Mouse (Mus musculus) intestine, embryonic 15.5 days (tissue): Measurements from ENCODE around the gene Tbx19. TPM values are rescaled to one million over a fixed set of nuclear protein-coding genes. Genes with fewer than 3 reads are reported as not detected.

ENCODE experiments used
- ATAC-seq: fragments of 200-750 bp; cut with Nextera tagmentation; 2 replicates; pipeline ENCODE4 v1.8.0; 2017; ENCODE audit warnings: moderate TSS enrichment, moderate library complexity
- H3K27ac ChIP-seq: fragments of 300-500 bp; sonication (generic); 2 replicates; pipeline ENCODE4 v1.5.1; 2015; ENCODE audit warnings: mild to moderate bottlenecking, inconsistent platforms
- H3K27me3 ChIP-seq: fragments of 300-500 bp; sonication (generic); replicated peaks from 2 replicates; pipeline ENCODE4 v1.6.1; 2015; ENCODE audit warnings: inconsistent platforms
- H3K36me3 ChIP-seq: fragments of 300-500 bp; sonication (generic); 2 replicates; pipeline ENCODE4 v1.6.1; 2015; ENCODE audit warnings: inconsistent platforms
- H3K4me1 ChIP-seq: fragments of 300-500 bp; sonication (generic); replicated peaks from 2 replicates; pipeline ENCODE4 v1.6.1; 2015; ENCODE audit warnings: inconsistent platforms
- H3K4me2 ChIP-seq: fragments of 300-500 bp; sonication (generic); replicated peaks from 2 replicates; pipeline ENCODE4 v1.6.1; 2015; ENCODE audit warnings: mild to moderate bottlenecking, inconsistent platforms
- H3K4me3 ChIP-seq: fragments of 300-500 bp; sonication (generic); replicated peaks from 2 replicates; pipeline ENCODE4 v1.5.1; 2015; ENCODE audit warnings: inconsistent platforms
- H3K9ac ChIP-seq: fragments of 300-500 bp; sonication (generic); 2 replicates; pipeline ENCODE4 v1.6.1; 2015; ENCODE audit warnings: inconsistent platforms
- H3K9me3 ChIP-seq: fragments of 300-500 bp; sonication (generic); 2 replicates; pipeline ENCODE4 v1.6.1; 2016; ENCODE audit warnings: inconsistent platforms
- WGBS: fragments of 180-500 bp; shearing (Covaris S2); methylation state at CpG from one replicate; pipeline ENCODE4 v1.1.7; 2015; 5-methylcytosine and 5-hydroxymethylcytosine counted together
- polyA plus RNA-seq: library from polyadenylated mRNA; unstranded; fragments of >200 nt; fragmentation: Nextera tagmentation; extraction: Ambion mirVana; gene quantifications from 2 replicates; pipeline ENCODE4 v1.2.1, GENCODE M21; 2015

Tbx19 gene
- polyA plus RNA-seq, 1 experiment from 2014 or later: not detected

- peak overlapping the region; percentile 78; the same call in 1 of the 2 replicates for H3K9ac ChIP-seq
Measured at GRCm38 (mm10) chr1:165192714-165193264, 32.2 kb upstream of the Tbx19 start.

GRCm38 (mm10) chr1:165192102-165192501, 31.5 kb upstream of the Tbx19 start:
- no peak for ATAC-seq
- peaks cover 13% of the 10 kb centered on the region for H3K4me1 ChIP-seq
- no peaks in the 10 kb centered on the region for H3K9me3 ChIP-seq
- H3K4me2 ChIP-seq: no peak overlapping the region; the same call in 1 of the 2 replicates
- no peak overlapping the region for H3K27ac ChIP-seq
- 75% methylated on average over 4 of the region's 4 CpGs for whole genome bisulfite sequencing
- H3K9ac ChIP-seq: no peak overlapping the region
- no peaks in the 10 kb centered on the region for H3K36me3 ChIP-seq
- no peaks in the 10 kb centered on the region for H3K27me3 ChIP-seq
- H3K4me3 ChIP-seq: no peak overlapping the region

More at GRCm38 (mm10) chr1:165192714-165193264, 32.2 kb upstream of the Tbx19 start:
- Histone ChIP-seq H3K4me1 (peaks cover 13% of the 10 kb centered on the region), H3K27ac (peak overlapping the region; percentile 91), H3K36me3 (no peaks in the 10 kb centered on the region), H3K27me3 (no peaks in the 10 kb centered on the region), H3K4me2 (peak overlapping the region; percentile 81), H3K9me3 (no peaks in the 10 kb centered on the region), H3K4me3 (peak overlapping the region; percentile 73)
- 45% methylated on average over 10 of the region's 10 CpGs for WGBS
- ATAC-seq: no peak

GRCm38 (mm10) chr1:165191611-165192010, 31.0 kb upstream of the Tbx19 start:
- no peak overlapping the region for H3K4me2 ChIP-seq
- H3K27me3 ChIP-seq: no peaks in the 10 kb centered on the region
- no peak overlapping the region for H3K4me3 ChIP-seq
- H3K27ac ChIP-seq: no peak overlapping the region
- ATAC-seq: no peak
- no peaks in the 10 kb centered on the region for H3K9me3 ChIP-seq
- WGBS: 80% methylated on average over 13 of the region's 13 CpGs
- H3K9ac ChIP-seq: no peak overlapping the region
- no peaks in the 10 kb centered on the region for H3K36me3 ChIP-seq
- peaks cover 13% of the 10 kb centered on the region for H3K4me1 ChIP-seq

- H3K4me2 ChIP-seq: no peak overlapping the region
- no peak for ATAC-seq
- no peak overlapping the region for H3K9ac ChIP-seq
- no peaks in the 10 kb centered on the region for H3K27me3 ChIP-seq
- WGBS: 85% methylated on average over 10 of the region's 10 CpGs
- H3K27ac ChIP-seq: no peak overlapping the region
- no peaks in the 10 kb centered on the region for H3K9me3 ChIP-seq
- peaks cover 13% of the 10 kb centered on the region for H3K4me1 ChIP-seq
- no peaks in the 10 kb centered on the region for H3K36me3 ChIP-seq
- H3K4me3 ChIP-seq: no peak overlapping the region
Measured at GRCm38 (mm10) chr1:165190571-165191273, 30.1 kb upstream of the Tbx19 start.

GRCm38 (mm10) chr1:165190068-165190467, 29.5 kb upstream of the Tbx19 start:
- Histone ChIP-seq H3K36me3 (no peaks in the 10 kb centered on the region), H3K9me3 (no peaks in the 10 kb centered on the region), H3K4me2 (no peak overlapping the region), H3K27me3 (no peaks in the 10 kb centered on the region), H3K9ac (no peak overlapping the region), H3K4me3 (no peak overlapping the region), H3K27ac (no peak overlapping the region), H3K4me1 (peaks cover 13% of the 10 kb centered on the region)
- 80% methylated on average over 6 of the region's 6 CpGs for WGBS
- ATAC-seq: no peak

- Histone ChIP-seq H3K9ac (no peak overlapping the region), H3K4me1 (peaks cover 13% of the 10 kb centered on the region), H3K27ac (no peak overlapping the region), H3K4me2 (no peak overlapping the region), H3K4me3 (no peak overlapping the region), H3K27me3 (no peaks in the 10 kb centered on the region), H3K9me3 (no peaks in the 10 kb centered on the region), H3K36me3 (no peaks in the 10 kb centered on the region)
- whole genome bisulfite sequencing: 59% methylated on average over 10 of the region's 10 CpGs
- ATAC-seq: peak; percentile 62
Measured at GRCm38 (mm10) chr1:165188806-165189580, 28.4 kb upstream of the Tbx19 start.

GRCm38 (mm10) chr1:165187357-165187756, 26.8 kb upstream of the Tbx19 start:
- no peak for ATAC-seq
- Histone ChIP-seq H3K36me3 (no peaks in the 10 kb centered on the region), H3K27me3 (no peaks in the 10 kb centered on the region), H3K4me1 (peaks cover 10% of the 10 kb centered on the region), H3K4me3 (no peak overlapping the region), H3K9ac (no peak overlapping the region), H3K27ac (no peak overlapping the region), H3K9me3 (no peaks in the 10 kb centered on the region), H3K4me2 (no peak overlapping the region)
- 68% methylated on average over 5 of the region's 5 CpGs for WGBS

- Histone ChIP-seq H3K27ac (no peak overlapping the region), H3K36me3 (no peaks in the 10 kb centered on the region), H3K4me1 (peaks cover 8% of the 10 kb centered on the region), H3K27me3 (no peaks in the 10 kb centered on the region), H3K4me3 (no peak overlapping the region), H3K9ac (no peak overlapping the region), H3K9me3 (no peaks in the 10 kb centered on the region), H3K4me2 (no peak overlapping the region)
- 79% methylated on average over 12 of the region's 12 CpGs for WGBS
- ATAC-seq: no peak
Measured at GRCm38 (mm10) chr1:165186491-165186890, 25.9 kb upstream of the Tbx19 start.

- Histone ChIP-seq H3K4me3 (no peak overlapping the region), H3K9ac (no peak overlapping the region), H3K4me2 (no peak overlapping the region), H3K27me3 (no peaks in the 10 kb centered on the region), H3K27ac (no peak overlapping the region), H3K9me3 (no peaks in the 10 kb centered on the region), H3K4me1 (peaks cover 8% of the 10 kb centered on the region), H3K36me3 (no peaks in the 10 kb centered on the region)
- WGBS: 79% methylated on average over 7 of the region's 7 CpGs
- ATAC-seq: no peak
Measured at GRCm38 (mm10) chr1:165185116-165185515, 24.5 kb upstream of the Tbx19 start.

- Histone ChIP-seq H3K4me3 (no peak overlapping the region), H3K9ac (no peak overlapping the region), H3K4me2 (no peak overlapping the region), H3K9me3 (no peaks in the 10 kb centered on the region), H3K27ac (no peak overlapping the region), H3K4me1 (peaks cover 7% of the 10 kb centered on the region), H3K27me3 (no peaks in the 10 kb centered on the region), H3K36me3 (no peaks in the 10 kb centered on the region)
- 78% methylated on average over 3 of the region's 3 CpGs for WGBS
- ATAC-seq: no peak
Measured at GRCm38 (mm10) chr1:165184178-165184577, 23.6 kb upstream of the Tbx19 start.

- Histone ChIP-seq H3K4me3 (no peak overlapping the region), H3K36me3 (no peaks in the 10 kb centered on the region), H3K27ac (no peak overlapping the region), H3K4me2 (no peak overlapping the region), H3K9ac (no peak overlapping the region), H3K27me3 (no peaks in the 10 kb centered on the region), H3K4me1 (no peaks in the 10 kb centered on the region), H3K9me3 (no peaks in the 10 kb centered on the region)
- ATAC-seq: no peak
- 70% methylated on average over 6 of the region's 6 CpGs for WGBS
Measured at GRCm38 (mm10) chr1:165183400-165183799, 22.8 kb upstream of the Tbx19 start.

- no peak overlapping the region for H3K4me3 ChIP-seq
- no peaks in the 10 kb centered on the region for H3K36me3 ChIP-seq
- no peak overlapping the region for H3K4me2 ChIP-seq
- ATAC-seq: no peak
- no peak overlapping the region for H3K9ac ChIP-seq
- no peaks in the 10 kb centered on the region for H3K4me1 ChIP-seq
- WGBS: 88% methylated on average over 5 of the region's 5 CpGs
- H3K27me3 ChIP-seq: no peaks in the 10 kb centered on the region
- H3K9me3 ChIP-seq: no peaks in the 10 kb centered on the region
- no peak overlapping the region for H3K27ac ChIP-seq
Measured at GRCm38 (mm10) chr1:165179321-165179720, 18.7 kb upstream of the Tbx19 start.
